Mouse (Mus musculus) heart, adult 2 months (tissue): ENCODE measurements around the gene Foxj1.

Experiments used
- CTCF ChIP-seq: fragments of 200-600 bp; IDR thresholded peaks from 2 replicates; pipeline ENCODE4 v1.8.1; 2022; ENCODE audit warnings: antibody characterized with exemption, mild to moderate bottlenecking, moderate library complexity
- POLR2A ChIP-seq: fragments of 200-500 bp; IDR thresholded peaks from 2 replicates; pipeline ENCODE4 v1.6.1; 2011; ENCODE audit warnings: mild to moderate bottlenecking, low read depth, low read length, control low read depth; ENCODE audit not compliant: insufficient read depth

DNA sequence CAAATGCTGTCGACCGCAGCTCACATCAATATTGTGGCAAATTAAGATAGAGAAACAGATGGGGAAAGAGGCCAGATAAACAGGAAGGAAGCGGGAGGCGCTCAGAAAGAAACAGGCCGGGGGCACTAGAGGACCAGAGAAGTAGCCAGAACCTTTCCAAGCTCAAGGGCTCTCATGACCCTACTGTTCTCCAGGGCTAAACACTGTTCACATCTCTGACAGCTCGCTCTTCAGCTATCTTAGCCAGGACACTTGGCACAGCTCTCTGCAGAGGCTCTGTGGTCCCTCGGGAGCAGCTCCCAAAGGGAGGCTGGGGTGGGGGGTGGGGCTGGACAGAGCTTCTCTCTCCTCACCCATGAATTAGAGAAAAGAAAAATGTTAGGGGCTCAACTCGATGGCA, 44.6 kb downstream of the Foxj1 start:
- no peak for TF ChIP-seq CTCF
- TF ChIP-seq POLR2A, result no peak
